Mouse (Mus musculus): ENCODE results near the gene Atp13a3. TPM values are rescaled to one million over a fixed set of nuclear protein-coding genes. Genes with fewer than 3 reads are reported as not detected.

Gene Atp13a3
- 281 TPM for polyA plus RNA-seq (2014; fragmentation: Illumina TruSeq; extraction: RNeasy Lipid Tissue Mini Kit (QIAGEN cat#74804); ENCODE audit: low read depth, low replicate concordance)

DNA sequence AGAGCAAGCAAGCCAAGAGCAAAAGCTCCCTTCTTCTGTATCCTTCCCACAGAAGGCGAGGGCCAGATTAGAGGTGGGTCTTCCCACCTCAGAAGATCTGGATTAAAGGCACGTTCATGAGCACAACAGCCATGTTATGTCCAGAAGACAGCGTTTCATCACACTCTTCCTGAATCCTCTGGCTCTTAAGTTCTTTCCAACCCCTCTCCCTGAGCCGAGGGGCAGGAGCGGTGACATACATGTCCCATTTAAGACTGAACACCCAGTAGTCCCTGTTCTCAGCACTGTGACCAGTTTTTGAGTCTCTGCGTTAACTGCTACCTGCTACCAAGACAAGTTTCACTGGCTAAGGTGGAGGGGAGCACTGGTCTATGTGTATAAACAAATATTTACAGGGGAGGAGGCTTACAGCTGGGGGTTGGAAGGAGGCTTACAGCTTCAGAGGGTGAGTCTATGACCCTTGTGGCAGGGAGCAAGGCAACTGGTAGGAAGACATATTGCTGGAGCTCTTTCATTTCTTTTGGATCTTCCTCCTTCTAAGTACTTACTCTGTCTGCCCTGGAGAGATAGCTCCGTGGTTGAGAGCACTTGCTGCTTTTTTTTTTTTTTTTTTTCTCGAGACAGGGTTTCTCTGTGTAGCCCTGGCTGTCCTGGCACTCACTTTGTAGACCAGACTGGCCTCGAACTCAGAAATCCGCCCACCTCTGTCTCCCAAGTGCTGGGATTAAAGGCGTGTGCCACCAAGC is at the start of gene Atp13a3:
Gene Atp13a3, minus strand, starts transcription at position 51 of the 746 bp plus-strand sequence.

DNA sequence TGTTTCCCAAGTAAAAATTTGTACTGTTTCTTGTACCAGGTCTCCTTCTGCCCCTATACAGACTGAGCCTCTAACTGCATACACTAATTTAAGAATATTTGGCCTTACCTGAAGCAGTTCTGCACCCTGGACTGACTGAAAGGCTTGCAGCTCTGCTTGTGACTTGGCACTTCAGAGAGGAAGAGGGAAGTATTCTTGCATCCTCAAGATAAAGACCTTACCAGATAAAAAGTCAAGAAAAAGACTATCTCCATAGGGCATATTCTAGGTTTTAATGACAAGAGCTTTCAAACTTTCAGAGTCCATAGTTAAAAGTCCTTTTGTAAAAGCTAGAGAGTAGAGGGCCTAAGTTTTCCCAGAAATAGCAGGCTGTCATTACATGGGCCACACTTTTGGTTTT is 95.1 kb downstream of the Atp13a3 start, which contains the start of gene Gp5:
Gene Gp5, minus strand, starts transcription at position 133 of the 400 bp plus-strand sequence.

DNA sequence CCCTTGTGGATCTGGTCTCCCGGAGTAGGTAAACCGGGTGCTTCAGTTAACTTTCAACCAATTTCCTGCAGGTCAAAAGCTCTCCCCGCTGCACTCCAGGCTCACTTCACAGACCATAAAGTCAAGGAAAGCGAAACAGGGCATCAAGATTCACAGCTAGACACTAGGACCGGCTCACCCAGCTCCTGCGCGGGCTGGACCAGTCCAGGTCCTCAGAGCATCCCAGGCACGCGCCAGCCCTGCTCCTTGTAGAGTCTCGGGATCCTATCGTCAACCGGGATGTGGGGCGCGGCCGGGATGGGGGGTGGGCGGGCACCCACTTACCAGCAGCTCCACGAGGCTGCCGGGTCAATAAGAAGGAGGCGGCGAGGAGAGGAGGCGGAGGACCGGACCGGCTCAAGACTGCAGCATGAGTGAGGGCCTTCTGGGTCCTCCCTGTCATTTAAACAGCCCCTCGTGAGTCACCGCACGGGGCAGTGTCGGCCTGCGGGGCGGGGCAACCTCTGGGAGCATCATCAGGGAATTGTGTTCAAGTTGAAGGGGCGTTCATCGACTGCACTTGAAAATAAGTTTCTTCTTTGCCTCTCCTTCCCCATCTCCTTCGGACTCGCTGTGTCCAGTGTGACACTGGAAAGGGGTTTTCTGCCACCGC is 122.8 kb downstream of the Atp13a3 start, which contains the start of gene Lrrc15:
Gene Lrrc15, minus strand, starts transcription at position 413 of the 652 bp plus-strand sequence.

DNA sequence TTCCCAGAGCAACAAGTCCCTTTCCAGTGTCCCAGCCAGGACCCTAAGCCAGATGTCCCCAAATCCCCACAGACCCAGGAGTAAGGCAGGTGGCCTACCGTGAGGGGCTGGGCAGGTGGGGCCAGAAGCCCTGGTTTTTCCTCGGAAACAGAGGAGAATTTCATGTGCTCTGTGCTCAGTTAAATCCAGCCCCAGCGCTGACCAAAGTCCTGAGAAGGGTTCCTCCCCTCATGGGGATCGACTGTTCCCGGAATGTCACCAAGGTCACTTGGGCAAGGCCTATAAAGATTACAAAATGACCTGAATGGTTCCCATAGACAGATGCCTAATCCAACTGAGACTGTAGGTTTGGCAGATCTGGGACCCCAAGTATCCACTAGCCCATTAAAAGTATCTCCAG is 138.4 kb downstream of the Atp13a3 start, which contains the start of gene Cpn2:
Gene Cpn2, minus strand, starts transcription at position 141 of the 400 bp plus-strand sequence.

Other genes starting within 250 kb of the Atp13a3 start
- 0.41 TPM for gene Cpn2, start 138.5 kb downstream of the Atp13a3 start, polyA plus RNA-seq (2014; fragmentation: Illumina TruSeq; extraction: RNeasy Lipid Tissue Mini Kit (QIAGEN cat#74804); ENCODE audit: low read depth, low replicate concordance)
- 0.09 TPM for gene Lrrc15, start 122.7 kb downstream of the Atp13a3 start, polyA plus RNA-seq (2014; fragmentation: Illumina TruSeq; extraction: RNeasy Lipid Tissue Mini Kit (QIAGEN cat#74804); ENCODE audit: low read depth, low replicate concordance)
- not detected for gene Gp5, start 95.2 kb downstream of the Atp13a3 start, polyA plus RNA-seq (2014; fragmentation: Illumina TruSeq; extraction: RNeasy Lipid Tissue Mini Kit (QIAGEN cat#74804); ENCODE audit: low read depth, low replicate concordance)
- 2.6 TPM for gene Tmem44, start 144.9 kb upstream of the Atp13a3 start, polyA plus RNA-seq (2014; fragmentation: Illumina TruSeq; extraction: RNeasy Lipid Tissue Mini Kit (QIAGEN cat#74804); ENCODE audit: low read depth, low replicate concordance)
- 14.6 TPM for gene Lsg1, start 181.6 kb upstream of the Atp13a3 start, polyA plus RNA-seq (2014; fragmentation: Illumina TruSeq; extraction: RNeasy Lipid Tissue Mini Kit (QIAGEN cat#74804); ENCODE audit: low read depth, low replicate concordance)
- gene Fam43a, start 193.7 kb upstream of the Atp13a3 start, polyA plus RNA-seq (2014; fragmentation: Illumina TruSeq; extraction: RNeasy Lipid Tissue Mini Kit (QIAGEN cat#74804); ENCODE audit: low read depth, low replicate concordance), result 3.8 TPM

Measured in sigmoid colon, adult 10 weeks (tissue).